Mouse (Mus musculus) A20 (cell line): Measurements from ENCODE around the gene Gm20388.
A peak's percentile ranks its signal among the peaks of the same experiment; 100 is the strongest.

Experiments used
- DNase-seq: peaks from one replicate; pipeline ENCODE4 v3.0.0-alpha.2; 2011; ENCODE audit warnings: low read depth, low spot score

Gene Gm20388

GRCm38 (mm10) chr8:121931571-121931970, 2020.9 kb downstream of the Gm20388 start:
- DNase-seq, result no peak

GRCm38 (mm10) chr8:121932026-121932667, 2021.5 kb downstream of the Gm20388 start:
- DNase-seq, result no peak

GRCm38 (mm10) chr8:121932668-121933520, 2022.3 kb downstream of the Gm20388 start:
- peak; percentile 41 for DNase-seq

GRCm38 (mm10) chr8:121934506-121934905, 2023.9 kb downstream of the Gm20388 start:
- peak; percentile 65 for DNase-seq

- no peak for DNase-seq
Measured at GRCm38 (mm10) chr8:121934923-121935322, 2024.3 kb downstream of the Gm20388 start.

- no peak for DNase-seq
Measured at GRCm38 (mm10) chr8:121935341-121936294, 2025.0 kb downstream of the Gm20388 start.

GRCm38 (mm10) chr8:121936391-121936790, 2025.8 kb downstream of the Gm20388 start:
- no peak for DNase-seq

GRCm38 (mm10) chr8:121938732-121939131, 2028.1 kb downstream of the Gm20388 start:
- no peak for DNase-seq

- DNase-seq, result no peak
Measured at GRCm38 (mm10) chr8:121943057-121943540, 2032.5 kb downstream of the Gm20388 start.

- DNase-seq, result no peak
Measured at GRCm38 (mm10) chr8:121943716-121944115, 2033.1 kb downstream of the Gm20388 start.

- DNase-seq, result no peak
Measured at GRCm38 (mm10) chr8:121944831-121945230, 2034.2 kb downstream of the Gm20388 start, which contains the start of gene Car5a. Car5a (minus strand) TSS chr8:121944904.

- no peak for DNase-seq
Measured at GRCm38 (mm10) chr8:121946351-121946750, 2035.7 kb downstream of the Gm20388 start.

GRCm38 (mm10) chr8:121947047-121947752, 2036.6 kb downstream of the Gm20388 start:
- no peak for DNase-seq

- peak; percentile 90 for DNase-seq
Measured at GRCm38 (mm10) chr8:121947753-121948141, 2037.1 kb downstream of the Gm20388 start.

- DNase-seq, result peak; percentile 91
Measured at GRCm38 (mm10) chr8:121948321-121949145, 2037.9 kb downstream of the Gm20388 start.

GRCm38 (mm10) chr8:121949222-121949800, 2038.7 kb downstream of the Gm20388 start, which contains the start of gene Banp:
Banp (plus strand) TSS chr8:121949750.
- DNase-seq, result no peak

- DNase-seq, result peak; percentile 99
Measured at GRCm38 (mm10) chr8:121949941-121950748, 2039.5 kb downstream of the Gm20388 start.
